Mouse (Mus musculus) spleen, adult 2 months (tissue): ENCODE results near the gene Sf3a1. TPM values are rescaled to one million over a fixed set of nuclear protein-coding genes. Genes with fewer than 3 reads are reported as not detected.

Source experiments
- DNase-seq, 2 experiments: peaks; one replicate each; pipeline versions ENCODE4 v3.0.0 to v3.0.0-alpha.2; 2012 to 2021; ENCODE audit warnings: low spot score in 2 of 2, low read depth in 1 of 2
- H3K27ac ChIP-seq: fragments of 200-500 bp; 2 replicates; pipeline ENCODE4 v1.5.1; 2012; ENCODE audit warnings: low read length, inconsistent platforms; ENCODE audit not compliant: insufficient read depth
- H3K27me3 ChIP-seq: fragments of 200-500 bp; 2 replicates; pipeline ENCODE4 v1.6.1; 2012; ENCODE audit warnings: mild to moderate bottlenecking, moderate library complexity, low read length, inconsistent platforms; ENCODE audit not compliant: control insufficient read depth, insufficient read depth
- H3K36me3 ChIP-seq: fragments of 200-500 bp; 2 replicates; pipeline ENCODE4 v1.6.1; 2012; ENCODE audit warnings: mild to moderate bottlenecking, low read length, inconsistent platforms; ENCODE audit not compliant: control insufficient read depth, insufficient read depth
- H3K4me1 ChIP-seq: fragments of 200-500 bp; 2 replicates; pipeline ENCODE4 v1.6.1; 2011; ENCODE audit warnings: inconsistent platforms; ENCODE audit not compliant: control insufficient read depth, insufficient read depth, insufficient read length
- H3K4me3 ChIP-seq: fragments of 200-500 bp; 2 replicates; pipeline ENCODE4 v1.5.1; 2011; ENCODE audit warnings: mild to moderate bottlenecking, inconsistent platforms; ENCODE audit not compliant: insufficient read depth, insufficient read length; ENCODE audit errors: extremely low read depth
- CTCF ChIP-seq: fragments of 200-500 bp; IDR thresholded peaks from 2 replicates; pipeline ENCODE4 v1.5.1; 2011; ENCODE audit warnings: mild to moderate bottlenecking, inconsistent platforms; ENCODE audit not compliant: insufficient read depth, insufficient read length, insufficient replicate concordance; ENCODE audit errors: extremely low read depth
- POLR2A ChIP-seq: fragments of 200-500 bp; IDR thresholded peaks from 2 replicates; pipeline ENCODE4 v1.6.1; 2011; ENCODE audit warnings: low read depth, low read length, inconsistent platforms
- WGBS: fragments of 180-500 bp; shearing (Covaris S2); methylation state at CpG from one replicate; pipeline ENCODE4 v1.1.7; 2018; 5-methylcytosine and 5-hydroxymethylcytosine counted together
- polyA plus RNA-seq: library from polyadenylated mRNA; depleted of rRNA; stranded (reverse); fragments of >200 nt; gene quantifications from 2 replicates; pipeline ENCODE4 v1.2.3, GENCODE M21; 2012

Gene Sf3a1
- polyA plus RNA-seq, 1 experiment, result 27.9 TPM

- peaks cover 13% of the 10 kb centered on the region for H3K4me1 ChIP-seq
- H3K27ac ChIP-seq, result peak overlapping the region; percentile 61
- DNase-seq, result no peak
- TF ChIP-seq CTCF, result no peak
- peaks cover 11% of the 10 kb centered on the region for H3K36me3 ChIP-seq
- WGBS, result 94% methylated on average over 5 of the region's 5 CpGs
- H3K27me3 ChIP-seq, result no peaks in the 10 kb centered on the region
- H3K4me3 ChIP-seq, result no peak overlapping the region
Measured at GRCm38 (mm10) chr11:4205097-4205655, 45.0 kb downstream of the Sf3a1 start.

DNA sequence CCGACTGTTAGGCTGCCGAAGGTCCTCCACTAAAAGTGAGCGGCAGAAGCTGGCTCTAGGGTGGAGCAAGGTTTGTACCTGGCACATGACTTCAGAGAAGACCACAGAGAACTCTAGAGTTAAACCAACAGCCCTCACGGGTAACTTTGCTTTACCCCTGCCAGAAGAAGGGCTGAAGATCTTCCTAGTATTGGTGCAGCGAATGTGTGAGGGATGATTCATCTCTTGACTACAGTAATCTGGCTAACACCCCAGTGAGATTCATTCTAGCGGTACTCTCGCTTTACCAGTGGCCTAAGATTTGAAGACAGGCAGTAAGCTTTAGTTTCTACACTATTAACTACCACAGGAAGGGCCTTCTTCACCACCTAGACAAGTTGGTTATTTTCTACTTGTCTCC, 45.8 kb downstream of the Sf3a1 start:
- DNase-seq, result no peak
- Histone ChIP-seq H3K27ac (peak overlapping the region; percentile 61; the same call in 1 of the 2 replicates), H3K4me1 (peaks cover 13% of the 10 kb centered on the region), H3K36me3 (peaks cover 16% of the 10 kb centered on the region), H3K4me3 (no peak overlapping the region), H3K27me3 (no peaks in the 10 kb centered on the region)
- TF ChIP-seq CTCF (no peak), POLR2A (no peak)
- 67% methylated on average over 7 of the region's 7 CpGs for WGBS

- Histone ChIP-seq H3K4me1 (peaks cover 13% of the 10 kb centered on the region), H3K4me3 (no peak overlapping the region), H3K27ac (peak overlapping the region; percentile 52), H3K27me3 (no peaks in the 10 kb centered on the region), H3K36me3 (peaks cover 16% of the 10 kb centered on the region)
- 30% methylated on average over 6 of the region's 6 CpGs for WGBS
- DNase-seq, result no peak
- TF ChIP-seq CTCF, result no peak
Measured at GRCm38 (mm10) chr11:4206563-4206962, 46.4 kb downstream of the Sf3a1 start.

GRCm38 (mm10) chr11:4207655-4208054, 47.5 kb downstream of the Sf3a1 start:
- 92% methylated on average over 9 of the region's 9 CpGs for WGBS
- peaks cover 7% of the 10 kb centered on the region; the same call in 1 of the 2 replicates for H3K4me1 ChIP-seq
- H3K27me3 ChIP-seq, result no peaks in the 10 kb centered on the region
- no peak overlapping the region for H3K4me3 ChIP-seq
- H3K36me3 ChIP-seq, result peaks cover 21% of the 10 kb centered on the region
- no peak for DNase-seq
- H3K27ac ChIP-seq, result no peak overlapping the region
- no peak for TF ChIP-seq POLR2A
- no peak for TF ChIP-seq CTCF

- 68% methylated on average over 5 of the region's 5 CpGs for WGBS
- H3K36me3 ChIP-seq, result peaks cover 39% of the 10 kb centered on the region
- H3K4me1 ChIP-seq, result peaks cover 5% of the 10 kb centered on the region; the same call in 1 of the 2 replicates
- TF ChIP-seq POLR2A (no peak), CTCF (no peak)
- no peak overlapping the region for H3K4me3 ChIP-seq
- DNase-seq, result no peak
- no peaks in the 10 kb centered on the region for H3K27me3 ChIP-seq
- H3K27ac ChIP-seq, result no peak overlapping the region
Measured at GRCm38 (mm10) chr11:4209556-4209955, 49.4 kb downstream of the Sf3a1 start.

DNA sequence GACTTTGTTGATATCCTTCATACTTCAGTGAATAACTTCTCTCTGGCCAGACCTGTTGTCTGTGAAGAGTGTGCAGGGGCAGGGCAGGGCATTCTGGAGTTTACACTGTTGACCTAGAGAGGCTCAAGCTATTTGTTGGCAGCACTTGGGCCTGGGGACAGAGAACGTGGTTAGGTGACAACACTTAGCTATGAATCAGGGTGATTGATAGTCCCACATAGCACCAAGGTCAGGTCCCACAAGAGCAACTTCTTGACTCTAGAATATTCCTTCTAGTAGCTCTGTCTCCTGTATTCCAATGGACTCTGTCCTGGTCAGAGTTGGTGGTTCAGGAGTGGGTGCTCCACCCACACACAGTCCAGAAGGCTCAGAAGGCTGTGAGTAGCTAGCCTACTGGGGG, 50.6 kb downstream of the Sf3a1 start:
- H3K4me3 ChIP-seq, result no peak overlapping the region
- H3K36me3 ChIP-seq, result peaks cover 44% of the 10 kb centered on the region
- WGBS, result 67% methylated on average over 1 of the region's 1 CpGs
- peaks cover 3% of the 10 kb centered on the region; the same call in 1 of the 2 replicates for H3K4me1 ChIP-seq
- no peaks in the 10 kb centered on the region for H3K27me3 ChIP-seq
- DNase-seq, result no peak
- TF ChIP-seq POLR2A (no peak), CTCF (no peak)
- no peak overlapping the region for H3K27ac ChIP-seq

GRCm38 (mm10) chr11:4213107-4213506, 53.0 kb downstream of the Sf3a1 start:
- H3K27me3 ChIP-seq, result no peaks in the 10 kb centered on the region
- TF ChIP-seq POLR2A (no peak), CTCF (no peak)
- no peak overlapping the region for H3K27ac ChIP-seq
- H3K4me1 ChIP-seq, result 0 out of 2 replicates have a peak, but pooled peaks cover 2% of the 10 kb centered on the region
- WGBS, result 91% methylated on average over 10 of the region's 10 CpGs
- H3K4me3 ChIP-seq, result no peak overlapping the region
- H3K36me3 ChIP-seq, result peaks cover 40% of the 10 kb centered on the region
- DNase-seq, result no peak
